Mouse (Mus musculus) kidney, postnatal 0 days (tissue): ENCODE measurements around the gene Spag9. TPM values are rescaled to one million over a fixed set of nuclear protein-coding genes. Genes with fewer than 3 reads are reported as not detected.

Source experiments
- ATAC-seq: fragments of 200-750 bp; cut with Nextera tagmentation; replicated peaks from 2 replicates; pipeline ENCODE4 v1.8.0; 2017; ENCODE audit warnings: low read depth, moderate number of reproducible peaks, moderate TSS enrichment, moderate library complexity; ENCODE audit not compliant: low FRiP score
- DNase-seq: peaks from one replicate; pipeline ENCODE4 v3.0.0-alpha.2; 2016; ENCODE audit warnings: low spot score
- H3K27ac ChIP-seq: fragments of 300-500 bp; sonication (generic); 2 replicates; pipeline ENCODE4 v1.5.1; 2014; ENCODE audit warnings: mild to moderate bottlenecking
- H3K27me3 ChIP-seq: fragments of 300-500 bp; sonication (generic); 2 replicates; pipeline ENCODE4 v1.6.1; 2014; ENCODE audit warnings: low read length, mixed read lengths; ENCODE audit not compliant: insufficient read depth
- H3K36me3 ChIP-seq: fragments of 300-500 bp; sonication (generic); 2 replicates; pipeline ENCODE4 v1.6.1; 2014; ENCODE audit warnings: low read length, mixed read lengths; ENCODE audit not compliant: insufficient read depth
- H3K4me1 ChIP-seq: fragments of 300-500 bp; sonication (generic); replicated peaks from 2 replicates; pipeline ENCODE4 v1.6.1; 2014; ENCODE audit warnings: antibody characterized with exemption, low read length, mixed read lengths; ENCODE audit not compliant: insufficient read depth
- H3K4me2 ChIP-seq: fragments of 300-500 bp; sonication (generic); 2 replicates; pipeline ENCODE4 v1.6.1; 2014; ENCODE audit warnings: mild to moderate bottlenecking, low read length, moderate library complexity, mixed read lengths
- H3K4me3 ChIP-seq: fragments of 300-500 bp; sonication (generic); replicated peaks from 2 replicates; pipeline ENCODE4 v1.5.1; 2014; ENCODE audit warnings: low read depth, low read length
- H3K9ac ChIP-seq: fragments of 300-500 bp; sonication (generic); 2 replicates; pipeline ENCODE4 v1.6.1; 2014; ENCODE audit warnings: low read depth, low read length
- H3K9me3 ChIP-seq: fragments of 300-500 bp; sonication (generic); replicated peaks from 2 replicates; pipeline ENCODE4 v1.6.1; 2016; ENCODE audit warnings: low read length, inconsistent platforms, mixed read lengths
- CTCF ChIP-seq: IDR thresholded peaks from 2 replicates; pipeline ENCODE4 v1.5.1; 2016; ENCODE audit warnings: antibody characterized with exemption, low read depth, mild to moderate bottlenecking, moderate library complexity
- WGBS: fragments of 180-500 bp; shearing (Covaris S2); extraction: QIAGEN DNeasy Blood & Tissue Kit; methylation state at CpG from one replicate; pipeline ENCODE4 v1.1.7; 2014; 5-methylcytosine and 5-hydroxymethylcytosine counted together
- polyA plus RNA-seq: library from polyadenylated mRNA; unstranded; fragments of >200 nt; fragmentation: Nextera tagmentation; extraction: Ambion mirVana; gene quantifications from 2 replicates; pipeline ENCODE4 v1.2.1, GENCODE M21; 2015

Spag9 gene
- polyA plus RNA-seq, 1 experiment from 2014 or later = 59.8 TPM

GRCm38 (mm10) chr11:94097489-94097888, 101.6 kb downstream of the Spag9 start:
- H3K36me3 ChIP-seq = peaks cover 54% of the 10 kb centered on the region

GRCm38 (mm10) chr11:94098840-94099239, 102.9 kb downstream of the Spag9 start:
- WGBS = 86% methylated on average over 5 of the region's 5 CpGs
- no peak for TF ChIP-seq CTCF
- Histone ChIP-seq H3K4me2 (no peak overlapping the region), H3K4me1 (no peaks in the 10 kb centered on the region), H3K27ac (no peak overlapping the region), H3K9me3 (no peaks in the 10 kb centered on the region), H3K4me3 (no peak overlapping the region), H3K36me3 (peaks cover 54% of the 10 kb centered on the region), H3K27me3 (no peaks in the 10 kb centered on the region), H3K9ac (no peak overlapping the region)
- ATAC-seq = no peak
- no peak for DNase-seq

More at GRCm38 (mm10) chr11:94097489-94097888, 101.6 kb downstream of the Spag9 start:
- Histone ChIP-seq H3K4me3 (no peak overlapping the region), H3K4me1 (no peaks in the 10 kb centered on the region), H3K9ac (no peak overlapping the region), H3K27me3 (no peaks in the 10 kb centered on the region), H3K4me2 (no peak overlapping the region), H3K9me3 (no peaks in the 10 kb centered on the region), H3K27ac (no peak overlapping the region)
- no peak for ATAC-seq
- 89% methylated on average over 3 of the region's 3 CpGs for WGBS
- no peak for TF ChIP-seq CTCF
- no peak for DNase-seq

GRCm38 (mm10) chr11:94113795-94114194, 117.9 kb downstream of the Spag9 start:
- Histone ChIP-seq H3K4me3 (no peak overlapping the region), H3K27ac (no peak overlapping the region), H3K4me2 (no peak overlapping the region), H3K9ac (no peak overlapping the region), H3K27me3 (no peaks in the 10 kb centered on the region), H3K4me1 (no peaks in the 10 kb centered on the region), H3K36me3 (peaks cover 30% of the 10 kb centered on the region), H3K9me3 (no peaks in the 10 kb centered on the region)
- DNase-seq (no peak), ATAC-seq (no peak)
- TF ChIP-seq CTCF = no peak
- WGBS = 93% methylated on average over 2 of the region's 2 CpGs

- no peak for TF ChIP-seq CTCF
- no peak overlapping the region for H3K4me3 ChIP-seq
- ATAC-seq (no peak), DNase-seq (no peak)
- H3K9me3 ChIP-seq = no peaks in the 10 kb centered on the region
- no peak overlapping the region for H3K9ac ChIP-seq
- no peak overlapping the region for H3K27ac ChIP-seq
- no peaks in the 10 kb centered on the region for H3K27me3 ChIP-seq
- no peak overlapping the region for H3K4me2 ChIP-seq
- H3K4me1 ChIP-seq = no peaks in the 10 kb centered on the region
- 95% methylated on average over 5 of the region's 5 CpGs for WGBS
- H3K36me3 ChIP-seq = peaks cover 35% of the 10 kb centered on the region
Measured at GRCm38 (mm10) chr11:94115408-94115807, 119.5 kb downstream of the Spag9 start.

GRCm38 (mm10) chr11:94116655-94117054, 120.8 kb downstream of the Spag9 start:
- Histone ChIP-seq H3K9ac (no peak overlapping the region), H3K4me3 (no peak overlapping the region), H3K4me1 (no peaks in the 10 kb centered on the region), H3K9me3 (no peaks in the 10 kb centered on the region), H3K4me2 (no peak overlapping the region), H3K27ac (no peak overlapping the region), H3K36me3 (peaks cover 38% of the 10 kb centered on the region), H3K27me3 (no peaks in the 10 kb centered on the region)
- no peak for ATAC-seq
- no peak for DNase-seq
- TF ChIP-seq CTCF = no peak
- WGBS = 97% methylated on average over 7 of the region's 7 CpGs

- DNase-seq (no peak), ATAC-seq (no peak)
- Histone ChIP-seq H3K4me3 (no peak overlapping the region), H3K27me3 (no peaks in the 10 kb centered on the region), H3K9ac (no peak overlapping the region), H3K9me3 (no peaks in the 10 kb centered on the region), H3K4me2 (no peak overlapping the region), H3K4me1 (no peaks in the 10 kb centered on the region), H3K27ac (no peak overlapping the region), H3K36me3 (peaks cover 35% of the 10 kb centered on the region)
- 95% methylated on average over 6 of the region's 6 CpGs for WGBS
- no peak for TF ChIP-seq CTCF
Measured at GRCm38 (mm10) chr11:94117836-94118235, 121.9 kb downstream of the Spag9 start.

- Histone ChIP-seq H3K27ac (no peak overlapping the region), H3K4me3 (no peak overlapping the region), H3K9ac (no peak overlapping the region), H3K27me3 (no peaks in the 10 kb centered on the region), H3K9me3 (no peaks in the 10 kb centered on the region), H3K4me2 (no peak overlapping the region), H3K4me1 (no peaks in the 10 kb centered on the region), H3K36me3 (peaks cover 33% of the 10 kb centered on the region)
- ATAC-seq = no peak
- TF ChIP-seq CTCF = no peak
- no peak for DNase-seq
Measured at GRCm38 (mm10) chr11:94118612-94119011, 122.7 kb downstream of the Spag9 start.
